Mouse (Mus musculus) urinary bladder, postnatal 4 days (tissue): Measurements from ENCODE around the gene Zmynd8.

Experiments
- DNase-seq, 2 experiments: peaks; one replicate each; pipeline ENCODE4 v3.0.0; 2021 to 2022; ENCODE audit warnings: low spot score in 2 of 2

The Zmynd8 gene

GRCm38 (mm10) chr2:165898202-165899194 lies at the start of gene Zmynd8:
Zmynd8 (minus strand) TSS chr2:165899016.
- no peak for DNase-seq

- no peak for DNase-seq
Observed at GRCm38 (mm10) chr2:165948007-165948406, 49.2 kb upstream of the Zmynd8 start.

GRCm38 (mm10) chr2:165946046-165946564 lies 47.3 kb upstream of the Zmynd8 start:
- DNase-seq: no peak

- no peak for DNase-seq
Observed at GRCm38 (mm10) chr2:165944576-165945351, 45.9 kb upstream of the Zmynd8 start.

GRCm38 (mm10) chr2:165943113-165943512 lies 44.3 kb upstream of the Zmynd8 start:
- no peak for DNase-seq

GRCm38 (mm10) chr2:165936106-165936505 lies 37.3 kb upstream of the Zmynd8 start:
- peak in 1 of 2 experiments; percentile 29 for DNase-seq

- DNase-seq: no peak
Observed at GRCm38 (mm10) chr2:165927705-165928104, 28.9 kb upstream of the Zmynd8 start.

- DNase-seq: no peak
Observed at GRCm38 (mm10) chr2:165926191-165926590, 27.4 kb upstream of the Zmynd8 start.

GRCm38 (mm10) chr2:165925144-165925543 lies 26.3 kb upstream of the Zmynd8 start:
- DNase-seq: no peak

- no peak for DNase-seq
Observed at GRCm38 (mm10) chr2:165924695-165925094, 25.9 kb upstream of the Zmynd8 start.

GRCm38 (mm10) chr2:165923715-165924114 lies 24.9 kb upstream of the Zmynd8 start:
- no peak for DNase-seq

GRCm38 (mm10) chr2:165922994-165923393 lies 24.2 kb upstream of the Zmynd8 start:
- DNase-seq: no peak

GRCm38 (mm10) chr2:165922047-165922728 lies 23.4 kb upstream of the Zmynd8 start:
- DNase-seq: no peak

- peak; percentile 91 to 95 for DNase-seq
Observed at GRCm38 (mm10) chr2:165914298-165914697, 15.5 kb upstream of the Zmynd8 start.

- DNase-seq: no peak
Observed at GRCm38 (mm10) chr2:165913073-165913472, 14.3 kb upstream of the Zmynd8 start.

- DNase-seq: no peak
Observed at GRCm38 (mm10) chr2:165909731-165910130, 10.9 kb upstream of the Zmynd8 start.

GRCm38 (mm10) chr2:165907199-165907598 lies 8.4 kb upstream of the Zmynd8 start:
- no peak for DNase-seq

- peak; percentile 60 to 78 for DNase-seq
Observed at GRCm38 (mm10) chr2:165906332-165906945, 7.6 kb upstream of the Zmynd8 start.

GRCm38 (mm10) chr2:165901127-165901384 lies 2.2 kb upstream of the Zmynd8 start:
- no peak for DNase-seq

GRCm38 (mm10) chr2:165900351-165901126 lies 1.7 kb upstream of the Zmynd8 start:
- DNase-seq: no peak

GRCm38 (mm10) chr2:165899923-165900322 lies 1.1 kb upstream of the Zmynd8 start:
- no peak for DNase-seq
